Mouse (Mus musculus) liver, adult 2 months (tissue): ENCODE results near the gene Mrpl47. TPM values are rescaled to one million over a fixed set of nuclear protein-coding genes. Genes with fewer than 3 reads are reported as not detected.

Experiments
- DNase-seq: peaks from one replicate; pipeline ENCODE4 v3.0.0-alpha.2; 2011; ENCODE audit warnings: low read depth, low spot score; ENCODE audit errors: extremely low read depth
- H3K27ac ChIP-seq: fragments of 200-500 bp; replicated peaks from 2 replicates; pipeline ENCODE4 v1.5.1; 2012; ENCODE audit warnings: low read depth, mild to moderate bottlenecking, control low read depth, inconsistent platforms, low read length; ENCODE audit not compliant: insufficient read depth
- H3K27me3 ChIP-seq: fragments of 200-500 bp; 2 replicates; pipeline ENCODE4 v1.6.1; 2012; ENCODE audit warnings: mild to moderate bottlenecking, moderate library complexity, low read length, inconsistent platforms; ENCODE audit not compliant: control insufficient read depth, insufficient read depth
- H3K36me3 ChIP-seq: fragments of 200-500 bp; 2 replicates; pipeline ENCODE4 v1.6.1; 2012; ENCODE audit warnings: low read length, inconsistent platforms; ENCODE audit not compliant: control insufficient read depth, insufficient read depth
- H3K4me1 ChIP-seq: fragments of 200-500 bp; 2 replicates; pipeline ENCODE4 v1.6.1; 2011; ENCODE audit warnings: low read length; ENCODE audit not compliant: control insufficient read depth, insufficient read depth
- H3K4me3 ChIP-seq: fragments of 200-500 bp; 2 replicates; pipeline ENCODE4 v1.5.1; 2011; ENCODE audit warnings: low read depth, mild to moderate bottlenecking, control low read depth, low read length, moderate library complexity; ENCODE audit not compliant: insufficient read depth
- H3K79me2 ChIP-seq: fragments of 200-500 bp; 2 replicates; pipeline ENCODE4 v1.6.1; 2012; ENCODE audit warnings: inconsistent platforms, mild to moderate bottlenecking, low read length, moderate library complexity; ENCODE audit not compliant: control insufficient read depth, insufficient read depth
- H3K9ac ChIP-seq: fragments of 200-500 bp; 2 replicates; pipeline ENCODE4 v1.6.1; 2012; ENCODE audit warnings: low read depth, mild to moderate bottlenecking, control low read depth, inconsistent platforms, low read length
- CTCF ChIP-seq: fragments of 200-500 bp; IDR thresholded peaks from 2 replicates; pipeline ENCODE4 v1.5.1; 2011; ENCODE audit warnings: low read depth, low read length, control low read depth
- POLR2A ChIP-seq: fragments of 200-500 bp; IDR thresholded peaks from 2 replicates; pipeline ENCODE4 v1.6.1; 2011; ENCODE audit warnings: low read length, control low read depth; ENCODE audit not compliant: insufficient read depth; ENCODE audit errors: extremely low read depth
- WGBS: fragments of 180-500 bp; shearing (Covaris S2); methylation state at CpG from one replicate; pipeline ENCODE4 v1.1.7; 2018; 5-methylcytosine and 5-hydroxymethylcytosine counted together
- polyA plus RNA-seq: library from polyadenylated mRNA; depleted of rRNA; stranded (reverse); fragments of >200 nt; gene quantifications from 2 replicates; pipeline ENCODE4 v1.2.3, GENCODE M21; 2012
- total RNA-seq: library from RNA; depleted of rRNA; stranded (reverse); fragments of >200 nt; gene quantifications from 2 replicates; pipeline ENCODE4 v1.2.3, GENCODE M21; 2014

The Mrpl47 gene
- total and polyA plus RNA-seq, 2 experiments: 2.0 to 8.6 TPM

GRCm38 (mm10) chr3:32690008-32690407 lies 47.4 kb downstream of the Mrpl47 start:
- no peak for DNase-seq
- WGBS: 76% methylated on average over 3 of the region's 3 CpGs
- Histone ChIP-seq H3K36me3 (no peaks in the 10 kb centered on the region), H3K79me2 (no peaks in the 10 kb centered on the region), H3K4me1 (no peaks in the 10 kb centered on the region), H3K27me3 (0 out of 2 replicates have a peak, but pooled peaks cover 6% of the 10 kb centered on the region), H3K27ac (no peak overlapping the region), H3K9ac (no peak overlapping the region), H3K4me3 (no peak overlapping the region)
- TF ChIP-seq CTCF (no peak), POLR2A (no peak)

DNA sequence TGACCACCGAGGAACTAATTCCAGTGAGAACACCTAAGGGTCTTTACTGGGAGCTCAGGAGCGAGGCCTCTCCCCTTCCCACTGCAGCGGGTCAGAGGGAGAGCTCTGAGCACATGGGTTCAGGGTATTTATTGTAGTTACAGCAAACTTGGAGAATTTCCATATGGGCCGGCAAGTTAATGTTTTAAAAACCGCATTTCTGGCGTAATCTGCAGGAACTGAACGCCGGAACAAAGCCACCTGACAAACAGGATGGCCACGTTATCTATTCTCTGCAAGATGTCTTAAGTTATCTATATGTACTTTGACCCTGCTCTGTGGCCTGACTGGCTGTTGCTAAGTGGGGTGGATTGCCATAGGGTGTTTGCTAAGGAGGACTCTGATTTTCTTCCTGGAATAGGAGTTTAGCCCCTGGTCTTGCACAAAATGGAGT lies 47.8 kb downstream of the Mrpl47 start:
- TF ChIP-seq POLR2A: no peak
- no peak for TF ChIP-seq CTCF
- no peak overlapping the region for H3K4me3 ChIP-seq
- no peak overlapping the region for H3K9ac ChIP-seq
- no peaks in the 10 kb centered on the region for H3K4me1 ChIP-seq
- H3K36me3 ChIP-seq: no peaks in the 10 kb centered on the region
- DNase-seq: no peak
- no peaks in the 10 kb centered on the region for H3K79me2 ChIP-seq
- WGBS: 47% methylated on average over 9 of the region's 9 CpGs
- no peak overlapping the region for H3K27ac ChIP-seq
- H3K27me3 ChIP-seq: 0 out of 2 replicates have a peak, but pooled peaks cover 6% of the 10 kb centered on the region

DNA sequence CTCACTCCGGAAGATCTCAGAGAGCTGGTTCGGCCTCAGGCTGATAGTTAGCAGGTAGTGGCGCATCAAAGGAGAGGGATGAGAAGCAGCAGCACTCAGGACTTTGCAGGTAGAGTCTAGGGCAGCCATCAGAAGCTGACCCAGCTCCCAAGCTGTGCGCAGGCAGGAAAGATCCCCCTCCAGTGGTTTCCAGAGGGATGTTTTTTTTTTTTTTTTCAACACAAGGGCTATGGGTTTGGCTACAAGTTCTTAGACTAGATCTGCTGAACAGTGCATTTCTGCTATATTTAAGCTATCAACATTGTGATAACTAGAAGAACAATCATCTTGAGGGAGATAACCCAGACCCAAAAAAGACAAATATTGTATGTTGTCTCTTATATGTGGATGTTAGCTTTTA lies 50.2 kb downstream of the Mrpl47 start:
- Histone ChIP-seq H3K27me3 (no peaks in the 10 kb centered on the region), H3K4me3 (no peak overlapping the region), H3K9ac (no peak overlapping the region), H3K36me3 (no peaks in the 10 kb centered on the region), H3K4me1 (no peaks in the 10 kb centered on the region), H3K27ac (no peak overlapping the region), H3K79me2 (no peaks in the 10 kb centered on the region)
- no peak for DNase-seq
- TF ChIP-seq CTCF (no peak), POLR2A (no peak)
- WGBS: 69% methylated on average over 4 of the region's 4 CpGs

- TF ChIP-seq CTCF (no peak), POLR2A (no peak)
- DNase-seq: no peak
- Histone ChIP-seq H3K27me3 (no peaks in the 10 kb centered on the region), H3K4me1 (no peaks in the 10 kb centered on the region), H3K27ac (no peak overlapping the region), H3K36me3 (no peaks in the 10 kb centered on the region), H3K4me3 (no peak overlapping the region), H3K9ac (no peak overlapping the region), H3K79me2 (no peaks in the 10 kb centered on the region)
- 52% methylated on average over 1 of the region's 1 CpGs for WGBS
These were observed 50.9 kb downstream of the Mrpl47 start for GRCm38 (mm10) chr3:32686537-32686936.

GRCm38 (mm10) chr3:32684631-32685030 lies 52.8 kb downstream of the Mrpl47 start:
- TF ChIP-seq POLR2A (no peak), CTCF (no peak)
- 73% methylated on average over 3 of the region's 3 CpGs for WGBS
- DNase-seq: no peak
- Histone ChIP-seq H3K9ac (no peak overlapping the region), H3K27ac (no peak overlapping the region), H3K79me2 (no peaks in the 10 kb centered on the region), H3K4me1 (no peaks in the 10 kb centered on the region), H3K27me3 (no peaks in the 10 kb centered on the region), H3K4me3 (no peak overlapping the region), H3K36me3 (no peaks in the 10 kb centered on the region)

- H3K4me1 ChIP-seq: no peaks in the 10 kb centered on the region
- TF ChIP-seq CTCF (no peak), POLR2A (no peak)
- H3K4me3 ChIP-seq: no peak overlapping the region
- no peak for DNase-seq
- H3K9ac ChIP-seq: no peak overlapping the region
- no peak overlapping the region for H3K27ac ChIP-seq
- no peaks in the 10 kb centered on the region for H3K27me3 ChIP-seq
- no peaks in the 10 kb centered on the region for H3K79me2 ChIP-seq
- 80% methylated on average over 11 of the region's 12 CpGs for WGBS
- no peaks in the 10 kb centered on the region for H3K36me3 ChIP-seq
These were observed 54.4 kb downstream of the Mrpl47 start for GRCm38 (mm10) chr3:32682910-32683531.
